Mouse (Mus musculus) erythroid progenitor cell, adult 5-6 weeks (primary cell): ENCODE data around the gene Kctd11. TPM values are rescaled to one million over a fixed set of nuclear protein-coding genes. Genes with fewer than 3 reads are reported as not detected.
"Not testable (repeated sequence)": the region's sequence is repeated elsewhere in the genome, so short reads cannot be mapped to it uniquely, and the experiment has no call there.

Experiments used
- ATAC-seq: replicated peaks from 2 replicates; pipeline ENCODE4 v1.8.0; 2016; ENCODE audit warnings: moderate number of reproducible peaks, mild to moderate bottlenecking, moderate TSS enrichment, inconsistent platforms; ENCODE audit not compliant: poor library complexity, low FRiP score, severe bottlenecking
- total RNA-seq, 2 experiments: library from RNA; stranded (forward) in 1 of 2; stranded (reverse) in 1 of 2; fragments of 150-400 nt in 1 of 2; fragments of 186-747, 209-891 nt in 1 of 2; gene quantifications; 2 replicates each; pipeline versions ENCODE4 v1.2.3 to v1.2.4; 2015 to 2017; ENCODE audit warnings: low replicate concordance in 2 of 2

Gene Kctd11
- total RNA-seq (2015; ENCODE audit: low replicate concordance) (0.72 and 0.84 TPM in 2 replicates), total RNA-seq (2017; ENCODE audit: low replicate concordance) (0.13 TPM in 1 of 2 replicates, not detected in the other)

DNA sequence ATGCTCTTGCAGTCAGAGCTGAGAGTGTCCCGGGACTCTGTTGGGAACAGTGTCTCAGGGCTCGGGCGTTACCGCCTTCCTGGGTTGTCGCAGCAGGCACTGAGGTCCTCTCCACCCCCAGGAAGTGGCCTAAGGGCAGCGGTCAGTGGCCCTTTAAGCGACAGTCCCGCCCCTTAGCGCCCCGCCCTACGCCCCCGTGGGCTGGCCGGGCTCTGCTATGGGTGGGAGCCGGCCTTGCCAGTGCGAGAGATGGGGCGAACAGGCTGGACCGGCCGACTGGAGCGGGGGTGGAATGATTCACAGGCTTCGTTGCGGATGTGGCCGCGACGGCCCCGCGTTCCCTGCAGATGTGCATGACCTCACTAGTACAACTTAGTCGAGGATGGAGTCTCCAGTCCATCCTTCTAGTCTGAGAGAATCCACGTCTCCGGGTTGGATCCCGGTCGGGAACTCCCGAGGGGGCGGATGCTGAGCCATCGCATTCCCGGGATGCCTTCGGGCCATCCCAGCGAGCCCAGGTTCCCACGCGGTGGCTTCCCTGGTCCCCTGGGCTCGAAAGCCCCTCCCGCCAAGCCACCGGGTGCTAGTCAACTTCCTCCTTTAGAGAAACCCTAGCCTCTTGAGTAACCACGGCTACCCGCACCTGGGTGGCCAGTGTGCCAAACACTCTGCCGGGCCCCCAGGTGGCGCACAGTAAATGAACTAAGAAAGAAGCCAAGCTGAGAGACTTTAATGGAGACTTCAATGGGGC, at the start of gene Kctd11:
Gene Kctd11 (minus strand): TSS at position 554 of the 751 bp plus-strand sequence.
- peak; percentile 48 for ATAC-seq

- ATAC-seq = not testable (repeated sequence)
Measured at GRCm38 (mm10) chr11:69930176-69930575, 49.0 kb upstream of the Kctd11 start.

- ATAC-seq = no peak
Measured at GRCm38 (mm10) chr11:69929712-69930111, 48.5 kb upstream of the Kctd11 start.

GRCm38 (mm10) chr11:69927501-69927900, 46.3 kb upstream of the Kctd11 start:
- ATAC-seq = no peak

- no peak for ATAC-seq
Measured at GRCm38 (mm10) chr11:69922796-69923195, 41.6 kb upstream of the Kctd11 start.

- no peak for ATAC-seq
Measured at GRCm38 (mm10) chr11:69922012-69922756, 41.0 kb upstream of the Kctd11 start.

DNA sequence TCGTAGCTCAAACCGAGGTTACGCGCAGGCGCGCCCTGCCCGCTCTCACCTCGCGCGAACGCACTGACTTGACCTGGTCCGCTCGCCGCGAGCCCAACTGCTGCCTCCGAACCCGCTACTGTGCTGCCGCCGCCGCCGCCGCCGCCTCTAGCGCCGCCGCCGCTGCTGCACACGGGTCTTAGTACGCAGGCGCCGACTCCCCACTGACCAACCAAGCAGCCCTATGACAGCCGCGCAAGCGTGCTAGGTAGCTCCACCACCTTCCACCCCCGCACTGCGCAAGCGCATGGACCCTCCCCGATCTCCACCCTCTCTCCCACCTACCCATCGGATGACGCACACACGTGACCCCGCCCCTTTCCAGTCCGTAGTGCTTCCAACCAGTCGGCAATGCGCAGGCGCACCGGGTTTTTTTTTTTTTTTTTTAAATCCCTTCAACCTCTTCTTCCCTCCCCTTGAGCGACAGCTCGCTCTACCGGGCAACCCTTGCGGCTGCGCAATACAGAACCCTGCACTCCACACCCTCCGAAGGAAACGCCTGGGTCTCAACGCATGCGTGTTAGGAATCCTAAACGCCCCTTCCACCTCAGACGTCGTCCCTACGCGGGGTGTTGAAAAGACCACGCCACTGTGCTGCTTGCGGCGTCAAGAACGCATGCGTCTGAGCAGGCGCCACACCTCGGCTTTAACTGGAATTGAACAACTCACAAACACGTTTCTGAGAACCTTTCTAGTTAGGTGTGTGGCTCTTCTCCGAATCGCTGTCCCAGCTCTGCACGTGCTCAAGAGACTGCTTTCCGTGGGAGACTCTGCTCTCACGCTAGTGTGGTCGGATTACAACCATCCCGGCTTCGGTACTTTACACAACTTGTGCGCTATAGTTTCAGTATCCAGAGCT, 40.2 kb upstream of the Kctd11 start, which contains the start of gene Eif5a:
Gene Eif5a (minus strand): TSS at position 845 of the 898 bp plus-strand sequence.
- ATAC-seq = peak; percentile 78

- ATAC-seq = no peak
Measured at GRCm38 (mm10) chr11:69920266-69921031, 39.2 kb upstream of the Kctd11 start.

DNA sequence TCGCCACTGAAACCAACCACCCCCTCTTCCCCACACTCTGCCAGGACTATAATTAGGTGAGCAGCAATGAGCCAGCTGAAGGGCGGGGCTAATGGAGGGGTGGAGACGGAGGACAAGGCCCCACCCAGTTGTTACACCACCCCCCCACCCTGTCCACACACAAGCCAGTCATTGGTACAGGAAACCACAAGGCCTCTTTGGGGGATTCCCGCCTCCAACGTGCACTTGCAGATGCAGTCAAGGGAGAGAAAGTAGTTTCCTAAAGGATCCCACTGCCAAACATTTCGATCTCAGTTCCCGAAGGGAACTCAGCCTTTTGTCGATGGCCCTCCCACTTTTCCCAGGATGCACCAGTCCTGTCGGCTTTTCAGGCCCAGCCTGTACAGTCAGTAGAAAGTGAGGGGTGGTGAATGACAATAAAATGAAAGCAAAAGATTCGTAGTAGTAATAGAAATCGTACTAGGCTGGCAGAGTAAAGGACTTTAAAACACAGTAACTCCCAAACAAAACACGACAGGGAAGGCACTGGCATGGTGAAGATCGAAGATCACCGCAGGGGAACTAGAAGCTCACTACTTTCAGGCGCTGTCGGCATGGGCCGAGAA, 38.6 kb upstream of the Kctd11 start:
- ATAC-seq = peak; percentile 64

- ATAC-seq = no peak
Measured at GRCm38 (mm10) chr11:69919053-69919452, 37.8 kb upstream of the Kctd11 start.

GRCm38 (mm10) chr11:69918118-69918517, 36.9 kb upstream of the Kctd11 start:
- ATAC-seq = no peak

- no peak for ATAC-seq
Measured at GRCm38 (mm10) chr11:69917379-69917948, 36.3 kb upstream of the Kctd11 start.

DNA sequence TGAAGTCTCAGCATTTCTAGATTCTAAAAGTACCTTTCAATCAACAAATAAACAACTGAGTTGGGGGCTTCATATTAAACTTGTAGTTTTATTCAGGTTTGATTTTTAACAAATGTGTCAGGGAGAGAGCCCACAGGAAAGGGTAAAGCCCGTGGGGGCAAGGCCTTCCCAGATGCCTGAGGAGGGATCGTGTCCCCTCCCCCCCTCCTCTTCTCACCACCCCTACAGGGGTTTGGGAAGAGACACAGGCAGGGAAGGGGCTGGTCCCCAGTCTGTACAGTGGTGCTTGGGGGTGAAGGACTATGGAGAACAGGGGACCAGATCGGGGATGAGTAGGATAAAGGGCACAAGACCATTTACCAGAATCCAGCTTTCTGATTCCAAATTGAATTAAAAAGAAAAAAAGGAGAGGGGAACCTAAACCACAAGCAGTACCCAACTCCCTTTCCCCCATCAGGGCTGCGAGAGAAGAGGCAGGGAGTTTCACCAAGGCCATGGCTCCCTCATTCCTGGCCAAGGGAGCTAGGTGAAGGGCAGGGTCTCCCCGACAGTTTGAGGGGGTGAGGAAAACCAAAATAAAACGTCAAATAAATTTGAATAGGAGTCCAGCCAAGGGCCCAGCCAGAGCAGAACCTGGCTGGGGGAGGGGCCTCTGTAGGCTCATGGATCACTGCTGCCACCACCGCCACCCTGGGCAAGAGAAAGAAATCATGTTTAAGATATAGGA, 35.6 kb upstream of the Kctd11 start:
- not testable (repeated sequence) for ATAC-seq

- ATAC-seq = peak; percentile 62
Measured at GRCm38 (mm10) chr11:69915667-69916627, 34.7 kb upstream of the Kctd11 start.

DNA sequence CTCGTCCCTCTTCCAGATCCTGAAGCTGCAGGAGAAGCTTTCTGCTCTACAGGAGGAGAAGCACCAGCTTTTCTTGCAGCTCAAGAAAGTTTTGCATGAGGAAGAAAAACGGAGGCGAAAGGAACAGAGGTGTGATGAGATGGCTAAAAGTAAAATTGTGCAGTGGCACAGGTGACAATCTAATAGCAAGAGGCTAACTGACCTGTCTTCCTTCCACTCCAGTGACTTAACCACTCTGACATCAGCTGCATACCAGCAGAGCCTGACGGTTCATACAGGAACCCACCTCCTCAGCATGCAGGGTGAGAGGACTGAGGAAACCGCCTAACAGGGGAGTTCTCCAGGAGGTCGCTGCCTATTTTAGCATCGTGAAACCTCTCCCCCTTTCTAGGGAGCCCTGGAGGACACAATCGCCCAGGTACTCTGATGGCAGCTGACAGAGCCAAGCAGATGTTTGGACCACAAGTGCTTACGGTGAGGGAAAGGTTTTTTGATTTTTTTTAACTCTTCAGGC, 33.8 kb upstream of the Kctd11 start:
- ATAC-seq = no peak

DNA sequence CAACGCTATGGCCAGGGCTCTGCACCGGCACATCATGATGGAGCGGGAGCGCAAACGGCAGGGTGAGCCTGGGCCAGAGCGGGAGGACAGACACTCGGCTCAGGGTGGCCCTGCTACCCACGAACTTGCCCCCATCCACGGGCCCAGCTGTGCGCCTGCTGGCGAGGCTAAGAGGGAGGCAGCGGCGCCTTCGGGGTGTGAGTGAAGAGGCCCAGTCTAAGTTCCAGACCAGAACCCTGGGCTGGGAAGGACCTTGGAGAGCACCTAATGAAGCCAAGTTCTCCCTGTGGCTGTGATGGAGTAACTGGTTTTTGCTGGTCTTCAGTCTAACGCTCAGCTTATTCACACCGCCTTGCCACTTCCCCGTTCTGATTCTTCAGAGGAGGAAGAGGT, 33.2 kb upstream of the Kctd11 start:
- peak; percentile 4; the same call in 1 of the 2 replicates for ATAC-seq
